Mouse (Mus musculus): ENCODE data around the gene Aebp2.
"Not testable (repeated sequence)": the region's sequence is repeated elsewhere in the genome, so short reads cannot be mapped to it uniquely, and the experiment has no call there.

Aebp2 gene

GRCm38 (mm10) chr6:140651923-140652322 is 29.5 kb downstream of the Aebp2 start:
- ATAC-seq (ENCODE audit: low TSS enrichment): peak; percentile 26; the same call in 1 of the 2 replicates

GRCm38 (mm10) chr6:140655451-140655850 is 33.0 kb downstream of the Aebp2 start:
- no peak for ATAC-seq (ENCODE audit: low TSS enrichment)

GRCm38 (mm10) chr6:140656991-140657390 is 34.5 kb downstream of the Aebp2 start:
- ATAC-seq (ENCODE audit: low TSS enrichment): no peak

- no peak for ATAC-seq (ENCODE audit: low TSS enrichment)
These were observed 35.6 kb downstream of the Aebp2 start for GRCm38 (mm10) chr6:140657920-140658522.

GRCm38 (mm10) chr6:140661111-140661510 is 38.6 kb downstream of the Aebp2 start:
- ATAC-seq (ENCODE audit: low TSS enrichment): peak; percentile 64

GRCm38 (mm10) chr6:140661777-140662176 is 39.3 kb downstream of the Aebp2 start:
- ATAC-seq (ENCODE audit: low TSS enrichment): no peak

- no peak for ATAC-seq (ENCODE audit: low TSS enrichment)
These were observed 39.8 kb downstream of the Aebp2 start for GRCm38 (mm10) chr6:140662290-140662689.

- not testable (repeated sequence) for ATAC-seq (ENCODE audit: low TSS enrichment)
These were observed 40.2 kb downstream of the Aebp2 start for GRCm38 (mm10) chr6:140662697-140663096.

GRCm38 (mm10) chr6:140664611-140665010 is 42.1 kb downstream of the Aebp2 start:
- no peak for ATAC-seq (ENCODE audit: low TSS enrichment)

GRCm38 (mm10) chr6:140666486-140667240 is 44.2 kb downstream of the Aebp2 start:
- ATAC-seq (ENCODE audit: low TSS enrichment): peak; percentile 65

GRCm38 (mm10) chr6:140667289-140667906 is 44.9 kb downstream of the Aebp2 start:
- ATAC-seq (ENCODE audit: low TSS enrichment): no peak

GRCm38 (mm10) chr6:140674414-140674813 is 52.0 kb downstream of the Aebp2 start:
- ATAC-seq (ENCODE audit: low TSS enrichment): no peak

- no peak for ATAC-seq (ENCODE audit: low TSS enrichment)
These were observed 53.6 kb downstream of the Aebp2 start for GRCm38 (mm10) chr6:140676094-140676493.

GRCm38 (mm10) chr6:140677041-140677440 is 54.6 kb downstream of the Aebp2 start:
- ATAC-seq (ENCODE audit: low TSS enrichment): no peak

- no peak for ATAC-seq (ENCODE audit: low TSS enrichment)
These were observed 55.5 kb downstream of the Aebp2 start for GRCm38 (mm10) chr6:140677960-140678359.

GRCm38 (mm10) chr6:140678658-140679271 is 56.3 kb downstream of the Aebp2 start:
- peak; percentile 96 for ATAC-seq (ENCODE audit: low TSS enrichment)

GRCm38 (mm10) chr6:140680713-140681112 is 58.2 kb downstream of the Aebp2 start:
- no peak for ATAC-seq (ENCODE audit: low TSS enrichment)

- no peak for ATAC-seq (ENCODE audit: low TSS enrichment)
These were observed 60.4 kb downstream of the Aebp2 start for GRCm38 (mm10) chr6:140682829-140683228.

- no peak for ATAC-seq (ENCODE audit: low TSS enrichment)
These were observed 61.9 kb downstream of the Aebp2 start for GRCm38 (mm10) chr6:140684403-140684802.

GRCm38 (mm10) chr6:140689617-140690404 is 67.3 kb downstream of the Aebp2 start:
- ATAC-seq (ENCODE audit: low TSS enrichment): no peak

GRCm38 (mm10) chr6:140692160-140692559 is 69.7 kb downstream of the Aebp2 start:
- no peak for ATAC-seq (ENCODE audit: low TSS enrichment)

Measured in frontal cortex, adult (tissue).